Mouse (Mus musculus) activated CD4-positive, CD25-positive, alpha-beta regulatory T cell, adult 9 weeks (primary cell): ENCODE data around the gene Slc31a1. TPM values are rescaled to one million over a fixed set of nuclear protein-coding genes. Genes with fewer than 3 reads are reported as not detected.

Experiments
- polyA plus RNA-seq: library from polyadenylated mRNA; unstranded; fragments of 100-300 nt; shearing (Covaris generic); gene quantifications from one replicate; pipeline ENCODE4 v1.2.1, GENCODE M21; 2017

The Slc31a1 gene
- 9.3 TPM for polyA plus RNA-seq

GRCm38 (mm10) chr4:62360088-62360804 lies at the start of gene Slc31a1, which contains the start of gene Fkbp15:
Gene Slc31a1, plus strand, starts transcription at chr4:62360727.
Gene Fkbp15, minus strand, starts transcription at chr4:62360548.

GRCm38 (mm10) chr4:62408601-62409282 lies 48.2 kb downstream of the Slc31a1 start, which contains the start of the genes Cdc26 and Prpf4:
Gene Cdc26, minus strand, starts transcription at chr4:62408642.
Gene Prpf4, plus strand, starts transcription at chr4:62408797.

GRCm38 (mm10) chr4:62435081-62435480 lies 74.6 kb downstream of the Slc31a1 start, which contains the start of gene Rnf183:
Gene Rnf183, minus strand, starts transcription at chr4:62435252.

Other genes with a start within 250 kb of the Slc31a1 start
- not detected for gene Mup21, start 209.9 kb upstream of the Slc31a1 start, polyA plus RNA-seq
- gene Zfp37, start 129.7 kb upstream of the Slc31a1 start, polyA plus RNA-seq, result not detected
- 19.2 TPM for gene Slc31a2, start 98.2 kb upstream of the Slc31a1 start, polyA plus RNA-seq
- gene Fkbp15, start 179 bp upstream of the Slc31a1 start, polyA plus RNA-seq, result 63.5 TPM
- gene Cdc26, start 47.9 kb downstream of the Slc31a1 start, polyA plus RNA-seq, result 108 TPM
- gene Prpf4, start 48.1 kb downstream of the Slc31a1 start, polyA plus RNA-seq, result 27.6 TPM
- not detected for gene Rnf183, start 74.5 kb downstream of the Slc31a1 start, polyA plus RNA-seq
- 0.46 TPM for gene Wdr31, start 110.2 kb downstream of the Slc31a1 start, polyA plus RNA-seq
- gene Bspry, start 119.3 kb downstream of the Slc31a1 start, polyA plus RNA-seq, result 3.5 TPM
- 1.1 TPM for gene Hdhd3, start 142.7 kb downstream of the Slc31a1 start, polyA plus RNA-seq
- gene Alad, start 159.2 kb downstream of the Slc31a1 start, polyA plus RNA-seq, result 62.7 TPM
- 27.1 TPM for gene Pole3, start 164.3 kb downstream of the Slc31a1 start, polyA plus RNA-seq
- gene 4933430I17Rik, start 164.6 kb downstream of the Slc31a1 start, polyA plus RNA-seq, result 0.26 TPM
- 139 TPM for gene Rgs3, start 199.1 kb downstream of the Slc31a1 start, polyA plus RNA-seq